Mouse (Mus musculus): ENCODE results near the gene Smco3.

DNA sequence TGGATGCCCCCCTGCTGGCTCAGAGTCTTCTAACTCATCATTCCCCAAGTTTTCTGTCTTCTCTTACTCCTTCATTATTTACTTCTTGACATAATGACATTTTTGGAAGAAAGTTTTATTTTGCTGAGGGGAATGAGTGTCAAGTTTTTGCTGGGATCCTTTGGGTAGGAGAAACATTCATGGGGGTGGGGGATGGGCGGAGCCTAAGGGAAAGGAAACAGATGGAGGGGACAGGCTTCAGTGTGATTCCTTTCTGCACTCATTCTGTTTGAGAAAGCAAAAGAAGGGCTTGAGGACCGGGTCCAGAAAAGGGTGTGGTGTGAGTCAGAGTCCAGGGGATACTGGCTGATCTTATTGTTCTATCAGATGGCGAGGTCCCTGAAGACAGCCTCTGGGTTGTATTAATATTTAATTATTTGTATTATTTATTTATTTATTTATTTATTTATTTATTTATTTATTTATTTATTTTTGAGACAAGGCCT is 48.2 kb upstream of the Smco3 start:
- TF ChIP-seq GATA1 (IDR thresholded peaks at IDR 0.05; ENCODE audit: low read length) (no peak), TAL1 (IDR thresholded peaks at IDR 0.05; ENCODE audit: low read length) (no peak)

Data from erythroblast, embryonic 14.5 days (primary cell).